ENCODE assay signal across 7 mouse cellular contexts in genomic region chr3:51727968-51728367, GRCm38 (mm10).
DNase-seq lines count a peak whose midpoint lies in the region; ATAC-seq and TF ChIP-seq lines count a peak whose summit lies in the region.

No protein-coding gene starts in this region.

- H3K9ac ChIP-seq in kidney, postnatal 0 days (ENCODE audit: low read depth, low read length) = no peak overlapping the region
- H3K9ac ChIP-seq in embryonic facial prominence, embryonic 12.5 days = no peak overlapping the region
- peak overlapping the region; percentile 36 for H3K9ac ChIP-seq in heart, embryonic 14.5 days (ENCODE audit: low read length)
- H3K9ac ChIP-seq in liver, embryonic 16.5 days (ENCODE audit: low read depth, low read length) = peak overlapping the region; percentile 58

- no peaks in the 10 kb centered on the region for H3K9me3 ChIP-seq in kidney, postnatal 0 days (replicated peaks; ENCODE audit: low read length)
- no peaks in the 10 kb centered on the region for H3K9me3 ChIP-seq in embryonic facial prominence, embryonic 12.5 days
- no peaks in the 10 kb centered on the region for H3K9me3 ChIP-seq in heart, embryonic 14.5 days (ENCODE audit: control insufficient read depth, low read length)
- no peaks in the 10 kb centered on the region for H3K9me3 ChIP-seq in liver, embryonic 16.5 days (replicated peaks; ENCODE audit: control insufficient read depth, low read length)

- H3K4me2 ChIP-seq in kidney, postnatal 0 days (ENCODE audit: low read length) = no peak overlapping the region
- H3K4me2 ChIP-seq in embryonic facial prominence, embryonic 12.5 days (replicated peaks) = no peak overlapping the region
- peak overlapping the region; percentile 62 for H3K4me2 ChIP-seq in heart, embryonic 14.5 days (ENCODE audit: low read length)
- peak overlapping the region; percentile 62 for H3K4me2 ChIP-seq in liver, embryonic 16.5 days (ENCODE audit: low read depth, low read length)

- H3K4me3 ChIP-seq in kidney, postnatal 0 days (replicated peaks; ENCODE audit: low read depth, low read length) = no peak overlapping the region
- no peak overlapping the region for H3K4me3 ChIP-seq in embryonic facial prominence, embryonic 12.5 days
- H3K4me3 ChIP-seq in heart, embryonic 14.5 days (ENCODE audit: control insufficient read depth in 1 of 2, insufficient read depth in 1 of 2, low read depth in 1 of 2, low read length in 2 of 2) = no peak overlapping the region; a peak in 1 of 4 replicates
- H3K4me3 ChIP-seq in liver, embryonic 16.5 days (ENCODE audit: low read depth, low read length) = peak overlapping the region; percentile 15

- peak overlapping the region; percentile 70; the same call in 1 of the 2 replicates for H3K27ac ChIP-seq in kidney, postnatal 0 days
- H3K27ac ChIP-seq in embryonic facial prominence, embryonic 12.5 days = peak overlapping the region; percentile 11; the same call in 1 of the 2 replicates
- H3K27ac ChIP-seq in heart, embryonic 14.5 days (replicated peaks in 1 of 2; ENCODE audit: control insufficient read depth in 1 of 2, insufficient read depth in 1 of 2, low read depth in 2 of 2, low read length in 2 of 2) = peak overlapping the region; percentile 86 to 94
- peak overlapping the region; percentile 92 for H3K27ac ChIP-seq in liver, embryonic 16.5 days (ENCODE audit: low read length)

- H3K4me1 ChIP-seq in kidney, postnatal 0 days (replicated peaks; ENCODE audit: insufficient read depth, low read length) = peaks cover 27% of the 10 kb centered on the region; the same call in 1 of the 2 replicates
- peaks cover 7% of the 10 kb centered on the region; the same call in 1 of the 2 replicates for H3K4me1 ChIP-seq in embryonic facial prominence, embryonic 12.5 days
- H3K4me1 ChIP-seq in heart, embryonic 14.5 days (ENCODE audit: control insufficient read depth in 2 of 2, insufficient read depth in 2 of 2, low read length in 2 of 2) = peaks cover 42 to 64% of the 10 kb centered on the region in 2 experiments
- peaks cover 38% of the 10 kb centered on the region for H3K4me1 ChIP-seq in liver, embryonic 16.5 days (ENCODE audit: control insufficient read depth, low read depth, low read length)

- no peaks in the 10 kb centered on the region for H3K27me3 ChIP-seq in kidney, postnatal 0 days (ENCODE audit: insufficient read depth, low read length)
- H3K27me3 ChIP-seq in embryonic facial prominence, embryonic 12.5 days = no peaks in the 10 kb centered on the region
- no peaks in the 10 kb centered on the region for H3K27me3 ChIP-seq in heart, embryonic 14.5 days (ENCODE audit: control insufficient read depth, insufficient read depth, low read length)
- H3K27me3 ChIP-seq in liver, embryonic 16.5 days (ENCODE audit: control insufficient read depth, insufficient read depth, low read depth, low read length) = no peaks in the 10 kb centered on the region

- no peak for TF ChIP-seq CTCF in kidney, postnatal 0 days (IDR thresholded peaks at IDR 0.05; ENCODE audit: low read depth)

- H3K36me3 ChIP-seq in kidney, postnatal 0 days (ENCODE audit: insufficient read depth, low read length) = no peaks in the 10 kb centered on the region
- H3K36me3 ChIP-seq in embryonic facial prominence, embryonic 12.5 days = no peaks in the 10 kb centered on the region
- H3K36me3 ChIP-seq in heart, embryonic 14.5 days (ENCODE audit: control insufficient read depth, insufficient read depth, low read length) = no peaks in the 10 kb centered on the region
- H3K36me3 ChIP-seq in liver, embryonic 16.5 days (ENCODE audit: control insufficient read depth, insufficient read depth) = no peaks in the 10 kb centered on the region

- ATAC-seq in kidney, postnatal 0 days (replicated peaks; ENCODE audit: low FRiP score, low read depth) = no peak
- ATAC-seq in embryonic facial prominence, embryonic 12.5 days (ENCODE audit: insufficient number of reproducible peaks, insufficient read depth, low FRiP score, low TSS enrichment) = no peak
- ATAC-seq in heart, embryonic 14.5 days (ENCODE audit: insufficient number of reproducible peaks, insufficient read depth, low FRiP score, low read depth) = no peak
- peak; percentile 61 for ATAC-seq in liver, embryonic 16.5 days (ENCODE audit: low read depth)

- WGBS in kidney, postnatal 0 days = 11% methylated on average over 8 of the region's 8 CpGs
- WGBS in embryonic facial prominence, embryonic 12.5 days = 68% methylated on average over 8 of the region's 8 CpGs
- 3% methylated on average over 8 of the region's 8 CpGs for WGBS in heart, embryonic 14.5 days
- 10% methylated on average over 8 of the region's 8 CpGs for WGBS in liver, embryonic 16.5 days (ENCODE audit: insufficient replicate concordance)

- DNase-seq in kidney, postnatal 0 days (ENCODE audit: low spot score) = peak; percentile 72
- DNase-seq in kidney, adult 8-10 months = no peak
- DNase-seq in urinary bladder, postnatal 36 days (ENCODE audit: low spot score in 2 of 2) = no peak
- no peak for DNase-seq in embryo, embryonic 9.5 days (ENCODE audit: extremely low spot score)

Comparison
In these comparisons a context has a peak if more than half of its experiments do, and no peak if none do; other contexts are left out.
1. H3K27ac ChIP-seq: peak in every context shown above with its lines; median percentile 92 in liver, embryonic 16.5 days; 90 in heart, embryonic 14.5 days; 70 in kidney, postnatal 0 days; 11 in embryonic facial prominence, embryonic 12.5 days.
2. H3K4me2 ChIP-seq: peak in heart, embryonic 14.5 days (single experiment) and liver, embryonic 16.5 days (single experiment); none in kidney, postnatal 0 days (single experiment) and embryonic facial prominence, embryonic 12.5 days (single experiment).
3. H3K9ac ChIP-seq: peak in heart, embryonic 14.5 days (single experiment) and liver, embryonic 16.5 days (single experiment); none in kidney, postnatal 0 days (single experiment) and embryonic facial prominence, embryonic 12.5 days (single experiment).